Mouse (Mus musculus) midbrain, embryonic 11.5 days (tissue): ENCODE results near the gene Tia1. TPM values are rescaled to one million over a fixed set of nuclear protein-coding genes. Genes with fewer than 3 reads are reported as not detected.
A peak's percentile ranks its signal among the peaks of the same experiment; 100 is the strongest.

ENCODE experiments used
- ATAC-seq: fragments of 200-750 bp; cut with Nextera tagmentation; 2 replicates; pipeline ENCODE4 v1.8.0; 2017; ENCODE audit warnings: moderate TSS enrichment, moderate library complexity; ENCODE audit not compliant: low FRiP score
- DNase-seq: peaks from one replicate; pipeline ENCODE4 v3.0.0; 2015; ENCODE audit warnings: low spot score; ENCODE audit errors: missing footprints
- H3K27ac ChIP-seq: fragments of 300-500 bp; sonication (generic); 2 replicates; pipeline ENCODE4 v1.5.1; 2014; ENCODE audit warnings: low read depth, low read length
- H3K27me3 ChIP-seq: fragments of 300-500 bp; sonication (generic); 2 replicates; pipeline ENCODE4 v1.6.1; 2014; ENCODE audit warnings: mild to moderate bottlenecking, low read length, moderate library complexity, mixed read lengths; ENCODE audit not compliant: control insufficient read depth, insufficient read depth
- H3K36me3 ChIP-seq: fragments of 300-500 bp; sonication (generic); 2 replicates; pipeline ENCODE4 v1.6.1; 2014; ENCODE audit warnings: mild to moderate bottlenecking, low read length, moderate library complexity, mixed read lengths; ENCODE audit not compliant: control insufficient read depth, insufficient read depth
- H3K4me1 ChIP-seq: fragments of 300-500 bp; sonication (generic); 2 replicates; pipeline ENCODE4 v1.6.1; 2014; ENCODE audit warnings: low read length; ENCODE audit not compliant: control insufficient read depth, insufficient read depth
- H3K4me2 ChIP-seq: fragments of 300-500 bp; sonication (generic); 2 replicates; pipeline ENCODE4 v1.6.1; 2014; ENCODE audit warnings: mild to moderate bottlenecking, moderate library complexity
- H3K4me3 ChIP-seq: fragments of 300-500 bp; sonication (generic); 2 replicates; pipeline ENCODE4 v1.5.1; 2014; ENCODE audit warnings: low read depth, low read length
- H3K9ac ChIP-seq: fragments of 300-500 bp; sonication (generic); 2 replicates; pipeline ENCODE4 v1.6.1; 2014; ENCODE audit warnings: low read length
- H3K9me3 ChIP-seq: fragments of 300-500 bp; sonication (generic); 2 replicates; pipeline ENCODE4 v1.6.1; 2016; ENCODE audit warnings: low read length; ENCODE audit not compliant: control insufficient read depth
- WGBS: fragments of 180-500 bp; shearing (Covaris S2); extraction: QIAGEN DNeasy Blood & Tissue Kit; methylation state at CpG from one replicate; pipeline ENCODE4 v1.1.7; 2014; 5-methylcytosine and 5-hydroxymethylcytosine counted together
- polyA plus RNA-seq: library from polyadenylated mRNA; unstranded; fragments of >200 nt; fragmentation: Nextera tagmentation; extraction: Ambion mirVana; gene quantifications from 2 replicates; pipeline ENCODE4 v1.2.1, GENCODE M21; 2014

Gene Tia1
- polyA plus RNA-seq, 1 experiment from 2014 or later, result 241 TPM

GRCm38 (mm10) chr6:86471317-86471716, 67.3 kb downstream of the Tia1 start:
- DNase-seq, result no peak
- Histone ChIP-seq H3K9ac (no peak overlapping the region), H3K4me3 (no peak overlapping the region)

GRCm38 (mm10) chr6:86471760-86472099, 67.7 kb downstream of the Tia1 start:
- peaks cover 7% of the 10 kb centered on the region for H3K4me1 ChIP-seq
- peak overlapping the region; percentile 90 for H3K27ac ChIP-seq
- H3K9ac ChIP-seq, result peak overlapping the region; percentile 69
- peak overlapping the region; percentile 32 for H3K4me3 ChIP-seq
- 29% methylated on average over 9 of the region's 9 CpGs for WGBS
- DNase-seq (no peak), ATAC-seq (peak; percentile 63)
- peak overlapping the region; percentile 57 for H3K4me2 ChIP-seq
- H3K36me3 ChIP-seq, result no peaks in the 10 kb centered on the region; the same call in 1 of the 2 replicates
- no peaks in the 10 kb centered on the region for H3K27me3 ChIP-seq
- H3K9me3 ChIP-seq, result no peaks in the 10 kb centered on the region

More at GRCm38 (mm10) chr6:86471317-86471716, 67.3 kb downstream of the Tia1 start:
- no peak overlapping the region for H3K27ac ChIP-seq
- no peak for ATAC-seq
- peaks cover 7% of the 10 kb centered on the region for H3K4me1 ChIP-seq
- H3K4me2 ChIP-seq, result peak overlapping the region; percentile 57; the same call in 1 of the 2 replicates
- no peaks in the 10 kb centered on the region; the same call in 1 of the 2 replicates for H3K36me3 ChIP-seq
- no peaks in the 10 kb centered on the region for H3K9me3 ChIP-seq
- no peaks in the 10 kb centered on the region for H3K27me3 ChIP-seq
- WGBS, result 87% methylated on average over 3 of the region's 3 CpGs

GRCm38 (mm10) chr6:86472100-86472955, 68.3 kb downstream of the Tia1 start:
- peak overlapping the region; percentile 57 for H3K4me2 ChIP-seq
- DNase-seq (peak; percentile 100), ATAC-seq (peak; percentile 94)
- peak overlapping the region; percentile 32 for H3K4me3 ChIP-seq
- no peaks in the 10 kb centered on the region for H3K9me3 ChIP-seq
- H3K9ac ChIP-seq, result peak overlapping the region; percentile 69
- peaks cover 7% of the 10 kb centered on the region for H3K4me1 ChIP-seq
- under 1% methylated on average over 56 of the region's 56 CpGs for WGBS
- H3K27ac ChIP-seq, result peak overlapping the region; percentile 90
- H3K36me3 ChIP-seq, result no peaks in the 10 kb centered on the region; the same call in 1 of the 2 replicates
- no peaks in the 10 kb centered on the region for H3K27me3 ChIP-seq

- peak overlapping the region; percentile 52 for H3K4me2 ChIP-seq
- DNase-seq, result peak; percentile 88
- peaks cover 7% of the 10 kb centered on the region for H3K4me1 ChIP-seq
- no peak; the same call in 1 of the 2 replicates for ATAC-seq
- peak overlapping the region; percentile 32 for H3K4me3 ChIP-seq
- H3K9ac ChIP-seq, result peak overlapping the region; percentile 61
- no peaks in the 10 kb centered on the region; the same call in 1 of the 2 replicates for H3K36me3 ChIP-seq
- no peaks in the 10 kb centered on the region for H3K27me3 ChIP-seq
- whole genome bisulfite sequencing, result 52% methylated on average over 7 of the region's 7 CpGs
- H3K9me3 ChIP-seq, result no peaks in the 10 kb centered on the region
- H3K27ac ChIP-seq, result peak overlapping the region; percentile 90
These were observed 69.1 kb downstream of the Tia1 start for GRCm38 (mm10) chr6:86473077-86473476.

GRCm38 (mm10) chr6:86474072-86474471, 70.1 kb downstream of the Tia1 start:
- H3K27me3 ChIP-seq, result no peaks in the 10 kb centered on the region
- no peaks in the 10 kb centered on the region; the same call in 1 of the 2 replicates for H3K36me3 ChIP-seq
- H3K27ac ChIP-seq, result no peak overlapping the region
- no peak overlapping the region for H3K9ac ChIP-seq
- 95% methylated on average over 5 of the region's 5 CpGs for WGBS
- ATAC-seq (no peak), DNase-seq (no peak)
- peaks cover 7% of the 10 kb centered on the region for H3K4me1 ChIP-seq
- no peak overlapping the region for H3K4me2 ChIP-seq
- H3K9me3 ChIP-seq, result no peaks in the 10 kb centered on the region
- H3K4me3 ChIP-seq, result no peak overlapping the region

GRCm38 (mm10) chr6:86474646-86475181, 70.7 kb downstream of the Tia1 start:
- ATAC-seq, result no peak
- no peak overlapping the region for H3K9ac ChIP-seq
- H3K4me2 ChIP-seq, result no peak overlapping the region
- no peaks in the 10 kb centered on the region for H3K27me3 ChIP-seq
- H3K27ac ChIP-seq, result no peak overlapping the region
- peaks cover 7% of the 10 kb centered on the region for H3K4me1 ChIP-seq
- no peaks in the 10 kb centered on the region for H3K9me3 ChIP-seq
- DNase-seq, result no peak
- H3K36me3 ChIP-seq, result no peaks in the 10 kb centered on the region; the same call in 1 of the 2 replicates
- H3K4me3 ChIP-seq, result no peak overlapping the region

GRCm38 (mm10) chr6:86475462-86476167, 71.6 kb downstream of the Tia1 start:
- Histone ChIP-seq H3K4me2 (no peak overlapping the region), H3K9me3 (no peaks in the 10 kb centered on the region), H3K4me3 (no peak overlapping the region), H3K9ac (no peak overlapping the region), H3K36me3 (no peaks in the 10 kb centered on the region), H3K27me3 (no peaks in the 10 kb centered on the region), H3K4me1 (peaks cover 11% of the 10 kb centered on the region), H3K27ac (no peak overlapping the region)
- ATAC-seq (no peak), DNase-seq (no peak)
- WGBS, result 86% methylated on average over 9 of the region's 9 CpGs

- no peaks in the 10 kb centered on the region for H3K9me3 ChIP-seq
- 84% methylated on average over 5 of the region's 5 CpGs for WGBS
- H3K36me3 ChIP-seq, result no peaks in the 10 kb centered on the region
- no peak overlapping the region for H3K9ac ChIP-seq
- no peak for ATAC-seq
- no peak for DNase-seq
- no peak overlapping the region for H3K4me2 ChIP-seq
- no peaks in the 10 kb centered on the region for H3K27me3 ChIP-seq
- H3K27ac ChIP-seq, result no peak overlapping the region
- H3K4me1 ChIP-seq, result peaks cover 12% of the 10 kb centered on the region
- no peak overlapping the region for H3K4me3 ChIP-seq
These were observed 72.9 kb downstream of the Tia1 start for GRCm38 (mm10) chr6:86476931-86477330.

- Histone ChIP-seq H3K9ac (no peak overlapping the region), H3K9me3 (no peaks in the 10 kb centered on the region), H3K4me2 (no peak overlapping the region), H3K4me3 (no peak overlapping the region), H3K4me1 (peaks cover 5% of the 10 kb centered on the region; the same call in 1 of the 2 replicates), H3K27ac (no peak overlapping the region), H3K36me3 (no peaks in the 10 kb centered on the region), H3K27me3 (no peaks in the 10 kb centered on the region)
- ATAC-seq, result no peak
- 66% methylated on average over 3 of the region's 3 CpGs for WGBS
- DNase-seq, result no peak
These were observed 75.3 kb downstream of the Tia1 start for GRCm38 (mm10) chr6:86479311-86479710.
